Mouse (Mus musculus) MEL (cell line): Measurements from ENCODE around the gene Slc29a1.

Source experiments
- CTCF ChIP-seq, 3 experiments: IDR thresholded peaks in 2 of 3; conservative IDR thresholded peaks in 1 of 3; 2 replicates each; pipeline ENCODE4 v1.5.1; 2011 to 2012; ENCODE audit warnings: low read length in 3 of 3, low read depth in 2 of 3, mild to moderate bottlenecking in 2 of 3, improper control_type of control experiment in 1 of 3, inconsistent platforms in 1 of 3, mixed read lengths in 1 of 3, moderate library complexity in 1 of 3; ENCODE audit not compliant: control insufficient read depth in 1 of 3, insufficient read depth in 1 of 3, poor library complexity in 1 of 3, severe bottlenecking in 1 of 3
- GATA1 ChIP-seq: IDR thresholded peaks from 2 replicates; pipeline ENCODE4 v1.6.1; 2011; ENCODE audit warnings: low read depth, low read length, improper control_type of control experiment
- MAZ ChIP-seq: IDR thresholded peaks from 2 replicates; pipeline ENCODE4 v1.6.1; 2012; ENCODE audit warnings: low read depth, mild to moderate bottlenecking, inconsistent platforms, low read length, improper control_type of control experiment
- NELFE ChIP-seq: IDR thresholded peaks from 2 replicates; pipeline ENCODE4 v1.6.1; 2011; ENCODE audit warnings: low read depth, low read length, improper control_type of control experiment
- POLR2A ChIP-seq, 2 experiments: IDR thresholded peaks; 2 replicates each; pipeline ENCODE4 v1.6.1; 2011 to 2012; ENCODE audit warnings: low read length in 2 of 2, mild to moderate bottlenecking in 2 of 2, control low read depth in 1 of 2, improper control_type of control experiment in 1 of 2, low read depth in 1 of 2, moderate library complexity in 1 of 2; ENCODE audit not compliant: control insufficient read depth in 1 of 2, insufficient read depth in 1 of 2, poor library complexity in 1 of 2
- POLR2AphosphoS2 ChIP-seq: IDR thresholded peaks from 2 replicates; pipeline ENCODE4 v1.6.1; 2011; ENCODE audit warnings: low read length, improper control_type of control experiment
- RAD21 ChIP-seq: IDR thresholded peaks from 2 replicates; pipeline ENCODE4 v1.6.1; 2011; ENCODE audit warnings: mild to moderate bottlenecking, low read depth, low read length, improper control_type of control experiment
- RCOR1 ChIP-seq: IDR thresholded peaks from 2 replicates; pipeline ENCODE4 v1.6.1; 2012; ENCODE audit warnings: low read depth, mild to moderate bottlenecking, inconsistent platforms, low read length, improper control_type of control experiment
- TAL1 ChIP-seq: IDR thresholded peaks from 2 replicates; pipeline ENCODE4 v1.6.1; 2012; ENCODE audit warnings: mild to moderate bottlenecking, inconsistent platforms, low read length, moderate library complexity, mixed read lengths
- USF2 ChIP-seq, 2 experiments: IDR thresholded peaks; 2 replicates each; pipeline ENCODE4 v1.6.1; 2011 to 2012; ENCODE audit warnings: improper control_type of control experiment in 2 of 2, low read length in 2 of 2, borderline replicate concordance in 1 of 2, inconsistent platforms in 1 of 2, low read depth in 1 of 2, mild to moderate bottlenecking in 1 of 2; ENCODE audit not compliant: insufficient read depth in 1 of 2

GRCm38 (mm10) chr17:45536264-45536663 lies 63.1 kb downstream of the Slc29a1 start:
- TF ChIP-seq USF2 (IDR thresholded peaks at IDR 0.05; ENCODE audit: borderline replicate concordance in 1 of 2, insufficient read depth in 1 of 2, low read depth in 1 of 2, low read length in 2 of 2): no peak
- TF ChIP-seq RCOR1: no peak
- TF ChIP-seq RAD21: no peak
- TF ChIP-seq GATA1: no peak
- no peak for TF ChIP-seq MAZ
- no peak for TF ChIP-seq CTCF (IDR thresholded peaks at IDR 0.05 in 2 of 3, conservative IDR thresholded peaks at IDR 0.05 in 1 of 3; ENCODE audit: control insufficient read depth in 1 of 3, insufficient read depth in 1 of 3, low read depth in 2 of 3, low read length in 3 of 3, poor library complexity in 1 of 3, severe bottlenecking in 1 of 3)
- no peak for TF ChIP-seq TAL1
- no peak for TF ChIP-seq POLR2A (IDR thresholded peaks at IDR 0.05; ENCODE audit: control insufficient read depth in 1 of 2, insufficient read depth in 1 of 2, low read depth in 1 of 2, low read length in 2 of 2, poor library complexity in 1 of 2)
- no peak for TF ChIP-seq POLR2AphosphoS2
- TF ChIP-seq NELFE: no peak
